In genomic region chr1:176622213-176622612, GRCm38 (mm10) we compare ENCODE assay signal across 18 mouse cellular contexts.
"Had no signal": no experiment of that assay in that cellular context is flagged by ENCODE, and none has a peak within 500 bp of the region (broad histone marks: within the 10 kb centered on the region; RNA-seq: fewer than 3 reads in every experiment).

No protein-coding gene starts in this region.

- H3K9ac ChIP-seq: liver, embryonic 12.5 days; liver, embryonic 14.5 days; lung, embryonic 14.5 days; midbrain, embryonic 12.5 days; neural tube, embryonic 13.5 days; neural tube, embryonic 15.5 days had no signal

- H3K27ac ChIP-seq: liver, embryonic 12.5 days; liver, embryonic 14.5 days; midbrain, embryonic 10.5 days; midbrain, embryonic 12.5 days; neural tube, embryonic 13.5 days; neural tube, embryonic 15.5 days had no signal

- H3K4me2 ChIP-seq: liver, embryonic 12.5 days; lung, embryonic 14.5 days; midbrain, embryonic 12.5 days; neural tube, embryonic 13.5 days; neural tube, embryonic 15.5 days had no signal

- ATAC-seq: liver, embryonic 12.5 days; midbrain, embryonic 16.5 days had no signal

- H3K4me1 ChIP-seq: liver, embryonic 12.5 days; midbrain, embryonic 10.5 days; midbrain, embryonic 12.5 days; neural tube, embryonic 15.5 days had no signal

- H3K36me3 ChIP-seq: liver, embryonic 12.5 days; midbrain, embryonic 10.5 days; midbrain, embryonic 12.5 days; neural tube, embryonic 13.5 days; neural tube, embryonic 15.5 days had no signal

- DNase-seq: lung, adult 18-20 months; lung, embryonic 14.5 days; lung, postnatal 10 days; lung, postnatal 4 days; midbrain, embryonic 14.5 days; retina, postnatal 1 day; spleen, adult 18-20 months; thymus, adult 2 months; thymus, postnatal 25 days; thymus, postnatal 4 days had no signal

- H3K4me3 ChIP-seq: liver, embryonic 12.5 days; midbrain, embryonic 10.5 days; midbrain, embryonic 12.5 days; myocyte; neural tube, embryonic 13.5 days; neural tube, embryonic 15.5 days had no signal

- H3K27me3 ChIP-seq: liver, embryonic 12.5 days; midbrain, embryonic 12.5 days; neural tube, embryonic 13.5 days; neural tube, embryonic 15.5 days had no signal

- H3K9me3 ChIP-seq: liver, embryonic 12.5 days; midbrain, embryonic 10.5 days; midbrain, embryonic 12.5 days; neural tube, embryonic 13.5 days; neural tube, embryonic 15.5 days had no signal
